Mouse (Mus musculus) urinary bladder, postnatal 25 days (tissue): Measurements from ENCODE around the gene Car10.
A peak's percentile ranks its signal among the peaks of the same experiment; 100 is the strongest.

Experiments
- DNase-seq: peaks from one replicate; pipeline ENCODE4 v3.0.0; 2022; ENCODE audit warnings: low spot score

Car10 gene

DNA sequence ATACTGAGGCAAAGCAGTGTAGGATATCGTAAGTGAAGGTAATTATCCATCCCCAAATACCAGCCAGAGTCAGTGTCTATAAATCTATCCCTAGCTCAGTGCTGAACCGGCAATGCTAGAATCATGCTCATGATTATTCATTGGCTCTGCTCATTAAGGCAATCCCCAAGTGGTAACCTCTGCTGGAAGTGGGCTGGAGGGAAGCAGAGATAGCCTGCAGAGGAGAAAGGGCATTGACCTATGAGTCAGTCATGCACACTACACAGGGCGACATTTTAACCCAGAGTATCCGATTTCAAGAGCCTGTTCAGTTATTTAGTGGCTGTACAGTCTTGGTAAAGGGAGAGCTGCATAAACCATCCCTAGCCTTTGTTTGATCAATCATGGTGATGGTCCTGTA lies 402.6 kb downstream of the Car10 start:
- no peak for DNase-seq

DNA sequence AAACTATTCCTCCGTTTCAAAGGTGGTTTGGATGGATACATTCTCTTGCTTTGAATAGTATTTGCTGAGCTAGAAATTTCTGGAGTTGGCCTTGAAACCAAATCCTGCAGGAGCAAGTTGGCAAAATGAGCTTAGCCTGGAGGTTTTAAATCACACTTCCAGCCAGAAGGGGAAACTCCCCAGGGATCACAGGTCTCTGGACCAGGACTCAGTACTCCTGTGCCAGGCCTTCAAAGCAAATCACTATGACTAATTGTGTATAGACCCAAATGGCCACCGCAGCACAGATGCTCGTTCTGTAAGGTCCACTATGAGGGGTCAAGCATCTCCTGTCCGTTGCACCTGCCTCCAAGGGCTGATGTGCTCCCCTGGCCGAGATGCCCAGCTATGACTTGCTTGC lies 403.8 kb downstream of the Car10 start:
- DNase-seq, result no peak

DNA sequence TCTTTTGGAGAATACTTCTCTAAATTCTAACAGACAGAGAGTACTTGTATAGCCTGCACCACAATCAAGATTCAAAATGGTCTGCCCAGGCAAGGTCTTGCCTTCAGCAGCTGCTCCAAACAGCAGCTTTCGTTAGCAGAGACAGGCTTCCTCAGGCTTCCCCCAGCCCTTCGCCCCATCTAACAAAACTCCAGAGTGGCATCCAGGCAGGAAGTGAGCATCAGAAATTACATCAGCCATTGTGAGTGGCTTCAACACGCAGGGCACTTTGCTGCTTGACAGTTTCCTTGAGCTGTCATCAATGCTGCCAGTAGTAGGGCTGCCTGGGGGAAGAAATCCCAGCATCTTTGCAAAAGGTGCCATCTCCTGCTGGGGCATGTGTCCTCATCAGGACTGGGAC lies 405.0 kb downstream of the Car10 start:
- DNase-seq, result no peak

DNA sequence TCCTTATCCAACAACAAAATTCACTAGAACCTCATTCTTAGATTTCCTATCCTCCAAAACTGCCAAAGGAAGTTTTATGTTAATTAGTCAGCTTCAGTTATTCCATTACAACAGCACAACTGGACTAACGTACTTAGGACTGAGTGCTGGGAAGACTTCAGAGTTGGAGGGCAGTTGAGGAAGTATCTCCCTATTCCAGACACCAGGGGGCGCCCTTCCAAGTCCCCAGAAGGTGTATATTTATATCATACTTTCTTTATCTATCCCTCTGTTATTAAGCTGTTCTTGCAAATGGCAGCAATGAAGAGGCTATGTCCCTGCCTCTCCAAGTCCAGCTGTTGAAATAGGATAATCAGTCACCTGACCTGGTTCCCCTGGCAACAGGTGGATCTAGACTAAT lies 405.6 kb downstream of the Car10 start:
- peak; percentile 18 for DNase-seq

DNA sequence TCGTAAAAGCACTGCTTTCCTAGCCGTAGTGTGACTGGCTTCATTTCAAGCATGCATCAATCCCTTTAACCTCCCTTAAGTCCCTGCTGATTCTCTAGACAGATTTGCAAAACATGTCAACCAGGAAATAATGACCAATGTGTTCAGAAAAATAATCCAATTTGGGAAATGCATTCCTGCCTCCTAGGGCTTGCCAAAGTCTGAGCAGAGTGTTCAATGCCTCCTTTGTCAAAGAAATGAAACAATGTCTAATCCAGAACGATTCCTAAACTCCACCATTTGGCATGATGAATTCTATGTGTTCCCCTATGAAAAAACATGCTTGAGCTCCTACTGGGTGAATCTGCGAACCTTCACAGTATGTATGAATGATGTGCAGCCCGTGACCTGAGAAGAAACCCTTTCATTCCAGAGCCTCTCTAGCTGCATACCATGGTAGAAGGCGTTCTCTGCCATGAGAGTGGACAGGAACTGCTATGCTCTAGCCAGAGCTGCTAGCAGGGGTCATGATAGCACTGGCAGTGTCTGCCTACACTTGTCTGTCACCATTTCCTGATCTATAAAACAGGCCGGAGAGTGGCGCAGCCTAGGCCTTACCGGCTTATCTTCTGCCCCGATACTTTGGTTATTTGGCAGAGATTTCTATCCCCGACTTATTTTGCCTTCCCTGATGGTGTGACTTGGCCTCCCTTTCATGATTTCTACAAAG lies 411.9 kb downstream of the Car10 start:
- DNase-seq, result no peak

DNA sequence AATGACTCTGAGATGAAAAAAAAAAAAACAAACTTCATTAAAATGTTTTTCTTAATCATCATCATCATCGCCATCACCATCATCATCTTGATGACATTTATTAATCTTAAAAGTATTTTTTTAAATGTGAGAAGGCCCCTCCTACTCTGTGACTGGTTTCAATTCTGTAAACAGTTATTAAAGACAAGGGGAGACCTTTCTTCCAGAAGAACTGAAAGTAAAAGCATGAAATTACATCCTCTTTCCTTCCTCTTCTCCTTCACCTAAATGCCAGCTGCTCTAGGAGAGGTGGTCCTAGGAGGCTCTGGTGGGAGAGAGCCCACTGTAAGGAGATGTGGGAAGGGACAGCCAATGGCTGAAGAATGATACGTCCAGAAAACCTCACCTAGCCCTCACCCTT lies 415.0 kb downstream of the Car10 start:
- no peak for DNase-seq

DNA sequence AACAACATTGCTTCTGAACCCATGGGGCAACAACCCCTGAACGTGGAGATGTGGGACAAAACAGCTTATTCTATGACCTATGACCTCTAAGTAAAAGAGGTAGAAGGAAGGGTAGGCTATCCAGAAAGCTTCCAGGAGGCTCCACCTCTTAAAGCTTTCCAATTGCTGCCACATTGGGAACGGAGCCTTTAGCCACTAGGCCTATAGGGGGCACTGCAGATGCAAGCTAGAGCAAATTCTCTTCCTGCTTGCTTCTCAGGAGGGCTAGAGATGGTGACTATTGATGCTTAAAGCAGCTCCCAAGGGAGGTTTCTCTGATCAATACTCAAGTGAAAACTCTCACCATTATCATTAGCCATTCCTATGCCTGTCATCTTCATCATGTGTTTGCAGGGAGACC lies 416.6 kb downstream of the Car10 start:
- no peak for DNase-seq

DNA sequence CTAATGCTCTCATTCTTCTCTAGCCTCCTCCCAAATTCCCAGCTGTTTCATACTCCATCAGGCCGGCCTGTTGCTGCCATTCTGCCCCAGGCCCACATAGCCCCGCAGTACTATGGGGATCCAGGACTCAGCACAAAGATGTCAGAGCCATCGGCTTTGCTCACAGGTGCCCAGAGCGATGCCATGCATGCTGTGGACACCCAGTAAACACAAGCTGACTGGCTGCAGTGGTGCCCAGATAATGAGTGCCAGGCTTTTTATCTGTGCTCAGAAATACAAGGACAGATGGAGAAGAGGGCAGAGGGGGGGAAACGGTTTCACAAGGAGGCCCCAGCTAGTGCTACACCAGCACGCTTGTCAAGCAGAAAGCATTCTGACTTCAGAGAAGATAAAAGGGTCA lies 417.7 kb downstream of the Car10 start:
- no peak for DNase-seq

DNA sequence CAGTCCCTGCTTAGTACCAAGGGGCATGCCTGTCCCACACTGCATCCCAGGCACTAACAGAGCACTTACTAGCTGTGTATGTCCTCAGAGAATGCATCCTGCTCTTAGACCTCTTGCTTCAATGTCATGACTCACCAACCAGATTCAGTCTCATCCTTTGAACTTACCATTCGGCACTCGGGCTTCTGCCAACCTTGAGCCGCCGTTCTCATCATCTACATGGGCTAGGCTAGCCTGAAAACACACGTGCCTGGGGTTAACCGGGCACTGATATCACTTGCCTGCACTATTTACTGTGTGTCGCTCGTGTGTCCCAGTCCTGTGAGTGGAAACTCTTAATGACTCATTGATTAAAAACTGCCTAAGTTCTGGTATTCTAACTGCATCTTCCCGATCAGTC lies 418.4 kb downstream of the Car10 start:
- no peak for DNase-seq

DNA sequence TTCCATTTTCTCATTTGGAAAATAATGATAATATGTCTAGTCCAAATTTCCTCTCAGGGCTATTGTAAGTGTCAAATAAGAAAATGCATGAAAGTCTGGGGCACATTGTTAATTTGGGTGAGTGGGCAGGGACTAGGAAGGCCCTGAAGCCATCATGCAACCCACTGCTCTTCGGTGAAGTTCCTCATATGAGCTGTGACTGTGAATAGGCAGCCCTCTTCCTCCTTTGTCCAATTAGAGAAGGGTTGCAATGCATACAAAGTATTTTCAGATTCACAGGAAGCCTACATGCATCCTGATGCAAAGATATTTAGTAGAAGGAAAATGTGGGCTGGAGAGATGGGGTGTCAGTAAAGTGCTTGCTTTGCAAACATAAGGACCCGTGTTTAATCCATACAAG lies 419.1 kb downstream of the Car10 start:
- DNase-seq, result no peak

DNA sequence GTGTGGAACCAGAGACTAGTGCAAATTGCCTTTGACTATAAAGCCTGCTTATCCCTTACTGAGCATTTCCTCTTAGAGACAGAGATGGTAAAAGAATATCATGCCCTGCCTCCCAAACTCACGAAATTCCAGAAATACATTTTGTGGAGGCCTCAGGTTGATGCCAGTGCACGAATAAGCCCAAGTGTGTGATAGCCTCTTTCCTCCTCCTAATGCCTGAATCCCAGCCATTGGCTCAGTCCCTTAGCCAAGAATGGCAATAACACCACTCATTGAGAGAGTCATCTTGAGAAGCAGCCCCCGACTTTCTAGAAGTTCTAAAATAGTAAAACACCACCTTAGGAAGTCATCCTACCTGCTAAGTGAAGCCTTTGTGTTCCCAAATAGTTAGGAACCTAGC lies 424.7 kb downstream of the Car10 start:
- DNase-seq, result no peak

DNA sequence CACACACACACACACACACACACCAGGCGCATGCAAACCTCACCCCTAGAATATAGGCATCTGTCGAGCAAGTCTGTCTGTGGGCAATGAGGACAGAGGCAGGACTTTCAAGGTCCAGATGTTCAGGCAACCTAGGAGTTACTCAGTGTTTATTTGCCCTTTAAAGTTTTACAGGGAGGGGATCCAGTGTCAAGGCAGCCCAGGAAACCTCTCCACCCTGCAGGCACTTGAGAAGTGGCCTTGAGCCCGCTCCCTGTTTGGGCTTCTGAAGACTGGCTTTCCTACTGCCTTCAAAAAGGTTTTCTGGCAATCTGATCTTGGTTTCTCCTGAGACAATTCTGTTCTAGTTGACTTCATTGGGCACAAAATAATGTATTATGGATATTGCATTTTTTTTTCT lies 428.1 kb downstream of the Car10 start:
- DNase-seq, result no peak

DNA sequence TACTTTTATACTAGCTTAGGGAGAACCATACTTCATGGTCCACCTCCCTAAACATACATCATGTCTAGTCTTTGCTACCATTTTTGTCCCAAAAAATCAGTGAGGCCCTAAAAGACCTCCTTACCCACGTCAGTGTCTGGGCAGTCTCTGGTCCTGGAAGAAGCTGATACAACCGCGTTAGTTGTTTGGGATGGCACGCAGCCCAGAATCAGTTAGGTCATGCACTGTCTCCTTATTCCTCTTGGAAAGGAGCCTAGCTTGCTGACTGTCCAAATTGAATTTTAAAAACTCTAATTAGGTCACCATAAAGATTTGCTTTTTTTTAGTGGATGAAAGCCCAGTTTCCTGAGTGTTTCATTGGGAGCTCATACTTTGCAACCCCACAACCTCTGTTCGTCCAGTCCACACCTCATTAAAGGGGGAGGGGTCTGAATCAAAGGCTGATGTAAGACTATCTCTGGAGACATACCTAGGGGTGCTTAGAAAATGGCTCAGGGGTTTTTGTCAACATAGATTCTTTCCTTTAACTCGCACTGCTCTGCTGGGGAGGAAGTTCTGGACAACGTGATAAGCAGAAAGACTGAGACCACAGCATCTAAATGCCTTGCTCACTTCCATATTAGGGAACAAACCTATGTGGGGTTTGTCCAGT lies 433.3 kb downstream of the Car10 start:
- DNase-seq, result peak; percentile 26

DNA sequence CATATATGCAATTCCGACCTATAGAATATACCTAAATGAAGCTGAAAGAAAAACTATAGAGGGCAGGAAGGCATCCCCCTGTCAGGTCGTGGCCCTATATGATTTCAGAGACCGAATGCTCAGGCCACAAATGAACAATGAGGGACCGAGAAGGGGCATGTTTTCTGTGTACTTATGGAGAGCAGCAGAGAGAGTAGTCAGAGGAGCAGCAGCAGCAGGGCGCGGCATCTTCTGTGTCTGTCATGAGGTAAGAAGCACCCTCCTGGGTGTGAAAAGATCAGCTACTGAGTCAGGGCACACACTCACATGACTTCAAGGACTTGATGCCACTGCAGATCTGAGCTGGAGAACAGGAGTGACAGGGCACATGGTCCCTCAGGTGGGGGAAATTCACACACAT lies 438.4 kb downstream of the Car10 start:
- DNase-seq, result no peak

DNA sequence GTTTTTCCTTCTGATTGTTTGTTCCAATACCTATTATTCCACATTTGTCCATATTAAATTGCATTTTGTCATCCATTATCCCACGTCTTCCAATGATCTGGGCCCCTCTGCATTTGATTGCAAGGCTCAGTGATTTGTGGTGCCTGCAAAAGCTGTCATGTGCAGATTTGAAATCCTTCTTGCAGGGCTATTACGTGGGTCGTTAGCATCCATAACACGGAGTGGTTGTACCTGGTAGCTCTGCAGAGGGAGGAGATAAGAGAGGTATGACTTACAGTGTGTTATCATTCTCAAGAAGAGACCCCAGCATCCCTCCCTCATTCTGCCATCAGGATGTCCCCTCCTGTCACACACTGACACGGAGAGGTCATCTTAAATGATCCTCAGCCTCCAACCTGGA lies 451.1 kb downstream of the Car10 start:
- no peak for DNase-seq

DNA sequence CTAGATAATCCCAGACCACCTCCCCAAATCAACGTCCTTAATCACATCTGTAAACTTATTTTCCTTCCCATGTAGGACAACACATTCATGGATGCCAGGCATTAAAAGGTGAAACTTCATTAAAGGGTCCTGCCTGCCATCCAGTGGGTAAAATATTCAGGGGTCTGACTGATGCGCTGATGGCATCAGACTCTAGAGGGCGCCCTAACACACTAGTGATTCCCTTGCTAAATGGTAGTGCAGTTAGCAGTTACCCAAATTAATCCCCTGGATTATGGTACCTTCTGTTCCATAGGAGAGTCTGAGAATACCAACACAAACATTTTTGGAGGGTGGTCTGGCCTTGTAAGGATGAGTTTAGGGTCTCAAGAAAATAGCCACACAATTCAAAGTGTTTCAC lies 453.1 kb downstream of the Car10 start:
- no peak for DNase-seq

DNA sequence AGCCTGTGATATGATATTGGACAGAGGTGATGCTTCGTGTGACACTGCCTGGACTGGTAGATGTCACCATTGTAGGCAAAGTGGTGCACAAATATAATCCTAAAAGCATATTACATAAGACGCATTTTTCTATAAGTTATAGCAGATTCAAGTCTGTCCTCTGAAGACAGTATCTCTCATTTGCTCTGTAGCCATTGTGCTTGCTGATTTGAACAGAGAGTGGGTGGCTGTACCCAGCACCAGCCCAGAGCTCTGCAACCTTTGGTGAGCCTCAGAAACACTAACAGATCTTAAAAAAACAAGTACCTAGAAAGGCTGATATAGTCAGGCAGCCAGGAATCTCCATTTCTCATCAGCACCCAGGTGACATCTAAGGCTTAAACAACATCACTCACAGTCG lies 461.3 kb downstream of the Car10 start:
- no peak for DNase-seq

DNA sequence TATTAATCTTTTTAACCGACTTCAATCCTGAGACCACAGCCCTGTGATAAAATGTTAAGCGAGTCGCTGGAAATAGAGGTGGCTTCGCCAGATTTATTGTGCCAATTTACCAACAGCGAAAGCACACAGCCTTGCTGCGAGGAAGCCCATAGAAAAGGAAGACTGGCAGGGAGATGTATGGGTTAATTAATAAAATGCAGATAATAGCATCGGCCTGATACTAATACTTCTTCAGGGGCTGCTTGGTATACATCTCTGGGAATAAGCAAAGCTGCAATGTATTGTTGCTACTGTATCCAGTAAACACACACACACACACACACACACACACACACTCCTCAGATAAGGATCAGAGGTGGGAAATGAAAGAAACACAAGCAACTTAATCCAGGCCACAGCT lies 462.7 kb downstream of the Car10 start:
- no peak for DNase-seq

DNA sequence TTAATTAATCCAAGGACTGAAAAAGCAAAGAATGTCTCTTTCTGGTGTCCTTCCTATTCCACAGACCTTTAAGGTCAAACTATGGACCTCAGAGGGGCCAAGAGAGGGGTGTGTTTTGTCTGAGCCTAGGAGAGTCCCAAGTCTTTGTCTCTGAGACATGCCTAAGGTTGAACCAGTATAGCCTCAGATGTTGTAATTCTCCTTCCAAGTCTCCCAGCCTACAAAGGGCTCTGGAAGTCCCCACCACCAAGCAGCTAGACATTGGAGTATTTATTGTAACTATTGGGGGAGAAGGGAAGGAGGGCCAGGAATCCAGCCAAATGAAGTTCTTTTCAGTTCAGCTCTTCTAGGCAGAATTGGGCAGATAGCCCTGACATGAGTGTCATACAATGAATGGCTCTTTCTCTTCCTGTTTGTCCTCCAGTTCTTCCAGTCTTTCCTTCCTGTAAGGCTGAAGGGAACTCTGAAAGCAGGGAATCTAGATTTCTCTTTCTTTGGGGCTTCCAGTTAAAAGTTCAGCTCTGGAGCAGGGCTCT lies 464.6 kb downstream of the Car10 start:
- DNase-seq, result no peak

DNA sequence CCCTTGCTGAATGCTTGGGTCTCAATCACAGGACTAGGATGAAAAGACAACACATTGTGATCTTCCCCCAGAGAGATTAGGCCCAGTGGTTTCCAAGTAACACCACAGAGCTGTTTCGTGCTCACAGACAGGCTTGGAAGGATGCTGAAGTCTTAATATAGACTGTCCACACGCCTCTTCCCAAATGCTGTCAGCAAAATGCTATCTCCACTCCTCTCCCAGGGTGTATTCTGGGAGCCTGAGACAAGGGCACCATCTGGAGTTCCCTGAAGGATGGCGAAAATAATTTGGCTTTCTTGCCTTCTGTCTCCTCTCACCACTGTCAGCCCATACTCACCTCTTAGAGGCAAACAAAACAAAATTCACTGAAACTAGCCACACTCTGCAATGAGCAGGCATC lies 467.9 kb downstream of the Car10 start:
- DNase-seq, result no peak

DNA sequence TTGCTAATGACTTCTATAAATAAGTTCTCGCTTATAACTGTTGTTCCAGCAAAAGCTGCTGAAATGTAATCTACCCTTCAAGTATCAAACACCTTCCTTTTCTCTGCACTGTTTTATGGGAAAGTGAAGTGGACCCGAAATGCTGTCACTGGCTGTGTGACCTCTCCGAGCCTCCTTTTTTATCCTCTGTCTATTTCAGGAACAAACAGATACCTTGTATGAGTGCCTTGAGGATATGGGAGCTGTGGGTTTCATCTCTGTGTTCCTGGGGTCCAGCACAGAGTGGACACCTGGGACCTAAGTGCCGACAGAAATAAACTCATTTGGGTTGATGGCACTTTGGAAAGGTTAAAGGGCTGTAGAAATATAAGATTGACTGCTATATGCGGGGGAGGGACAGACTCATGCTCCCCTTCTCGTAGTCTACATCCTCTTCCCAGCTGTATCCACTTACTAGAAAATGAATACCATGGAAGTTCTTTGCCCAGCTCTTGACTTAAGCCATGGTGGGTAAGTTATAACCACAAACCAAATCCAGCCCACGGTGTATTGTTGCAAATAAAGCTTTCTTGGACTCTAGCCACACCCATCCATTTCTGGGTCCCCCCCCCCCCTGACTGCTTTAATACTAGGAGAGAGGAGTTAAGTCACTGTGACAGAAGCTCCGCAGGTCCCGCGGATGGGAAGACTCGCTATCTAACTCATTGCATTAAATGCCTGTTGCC lies 474.3 kb downstream of the Car10 start:
- DNase-seq, result no peak

DNA sequence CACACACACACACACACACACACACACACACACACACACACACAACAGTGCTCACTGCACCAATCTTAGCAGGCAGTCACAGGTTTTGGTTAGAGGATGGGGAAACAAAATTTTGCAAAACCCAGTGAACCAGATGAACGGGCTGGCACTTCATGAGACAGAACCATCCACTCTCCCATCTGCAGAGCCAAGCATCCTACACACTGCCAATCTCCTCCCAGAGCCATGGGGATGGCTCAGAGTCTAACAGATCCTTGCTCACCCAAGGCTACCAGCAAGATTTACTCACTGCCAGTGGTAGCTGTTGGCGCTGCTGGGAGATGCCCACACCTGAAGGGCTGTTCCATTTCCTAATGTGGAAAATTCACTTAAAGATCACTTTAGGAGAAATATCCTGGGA lies 479.6 kb downstream of the Car10 start:
- DNase-seq, result no peak

DNA sequence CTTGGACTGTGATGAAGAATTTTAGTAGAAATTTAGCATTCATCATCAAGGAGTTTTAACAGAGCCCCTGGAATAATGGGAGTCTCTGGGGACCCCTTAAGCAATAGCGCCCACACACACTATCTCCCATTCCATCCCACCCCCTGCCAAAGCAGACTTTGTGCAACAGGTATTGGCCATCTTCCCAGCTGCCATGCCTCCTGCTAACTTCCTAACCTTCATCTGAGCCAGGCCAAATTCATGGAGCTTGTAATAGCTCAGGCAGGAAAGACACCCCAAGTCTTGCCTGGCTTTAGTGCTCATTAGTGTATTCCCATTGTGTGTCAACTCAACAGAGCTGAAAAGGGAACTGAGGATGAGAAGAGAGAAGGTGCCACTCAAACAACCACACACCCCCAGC lies 481.8 kb downstream of the Car10 start:
- no peak for DNase-seq
